Mouse (Mus musculus): Measurements from ENCODE around the gene Magi3.

DNA sequence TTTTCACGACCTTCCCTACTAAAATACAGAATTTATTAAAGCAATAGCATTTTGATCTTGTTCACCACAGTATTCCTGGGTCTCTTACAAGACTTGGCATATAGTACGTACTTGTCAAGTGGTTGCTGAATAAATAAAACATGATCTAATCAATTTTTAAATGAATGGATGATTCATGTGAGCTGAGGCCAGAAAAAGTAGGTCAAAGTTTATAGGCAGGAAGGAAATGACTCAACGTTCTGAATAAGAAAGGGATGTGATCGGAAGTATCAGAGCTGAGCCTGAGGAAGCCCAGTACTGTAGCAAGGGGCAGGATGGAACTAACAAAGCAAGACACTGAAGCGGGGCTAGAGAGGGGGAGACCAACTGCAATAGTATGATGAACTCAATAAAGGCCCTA lies 127.4 kb downstream of the Magi3 start:
- TF ChIP-seq CTCF (IDR thresholded peaks at IDR 0.05; ENCODE audit: low read depth, low read length) (no peak), POLR2A (IDR thresholded peaks at IDR 0.05; ENCODE audit: extremely low read depth, insufficient read depth, low read length) (no peak)

Measured in liver, adult 2 months (tissue).